Mouse (Mus musculus) MEL (cell line): ENCODE measurements around the gene Srsf10. TPM values are rescaled to one million over a fixed set of nuclear protein-coding genes. Genes with fewer than 3 reads are reported as not detected.

ENCODE experiments used
- DNase-seq: peaks from one replicate; pipeline ENCODE4 v3.0.0; 2011; ENCODE audit warnings: low read depth, low spot score
- H3K27ac ChIP-seq: 2 replicates; pipeline ENCODE4 v1.5.1; 2012; ENCODE audit warnings: low read depth, mild to moderate bottlenecking, control low read depth, low read length, moderate library complexity; ENCODE audit not compliant: control insufficient read depth
- H3K27me3 ChIP-seq, 2 experiments: fragments of 150-350 bp in 1 of 2; sonication (generic) in 1 of 2; 2 replicates each; pipeline ENCODE4 v1.6.1; 2012; ENCODE audit warnings: low read length in 2 of 2, mild to moderate bottlenecking in 2 of 2, improper control_type of control experiment in 1 of 2, moderate library complexity in 1 of 2; ENCODE audit not compliant: insufficient read depth in 2 of 2, control insufficient read depth in 1 of 2
- H3K36me3 ChIP-seq, 2 experiments: 2 replicates each; pipeline ENCODE4 v1.6.1; 2012 to 2014; ENCODE audit warnings: low read length in 2 of 2, improper control_type of control experiment in 1 of 2, inconsistent platforms in 1 of 2, mild to moderate bottlenecking in 1 of 2; ENCODE audit not compliant: insufficient read depth in 2 of 2, control insufficient read depth in 1 of 2
- H3K4me1 ChIP-seq, 2 experiments: fragments of 150-350 bp in 1 of 2; sonication (generic) in 1 of 2; 2 replicates each; pipeline ENCODE4 v1.6.1; 2012; ENCODE audit warnings: low read length in 2 of 2, improper control_type of control experiment in 1 of 2, mild to moderate bottlenecking in 1 of 2; ENCODE audit not compliant: insufficient read depth in 2 of 2, control insufficient read depth in 1 of 2
- H3K4me3 ChIP-seq, 2 experiments: fragments of 150-350 bp in 1 of 2; sonication (generic) in 1 of 2; 2 replicates each; pipeline ENCODE4 v1.5.1; 2012; ENCODE audit warnings: low read depth in 2 of 2, low read length in 2 of 2, mild to moderate bottlenecking in 2 of 2, moderate library complexity in 2 of 2, control low read depth in 1 of 2, improper control_type of control experiment in 1 of 2; ENCODE audit not compliant: control insufficient read depth in 1 of 2, insufficient read depth in 1 of 2
- H3K79me2 ChIP-seq: 2 replicates; pipeline ENCODE4 v1.6.1; 2012; ENCODE audit warnings: mild to moderate bottlenecking, low read length, moderate library complexity; ENCODE audit not compliant: control insufficient read depth, poor library complexity, insufficient read depth
- H3K9ac ChIP-seq: 2 replicates; pipeline ENCODE4 v1.6.1; 2012; ENCODE audit warnings: low read depth, mild to moderate bottlenecking, control low read depth, low read length, moderate library complexity; ENCODE audit not compliant: control insufficient read depth, poor library complexity, severe bottlenecking
- H3K9me3 ChIP-seq: fragments of 150-350 bp; sonication (generic); replicated peaks from 2 replicates; pipeline ENCODE4 v1.6.1; 2012; ENCODE audit warnings: mild to moderate bottlenecking, low read length, improper control_type of control experiment, moderate library complexity; ENCODE audit not compliant: insufficient read depth
- CHD2 ChIP-seq: IDR thresholded peaks from 2 replicates; pipeline ENCODE4 v1.6.1; 2011; ENCODE audit warnings: low read length, improper control_type of control experiment
- CTCF ChIP-seq, 3 experiments: IDR thresholded peaks in 2 of 3; conservative IDR thresholded peaks in 1 of 3; 2 replicates each; pipeline ENCODE4 v1.5.1; 2011 to 2012; ENCODE audit warnings: low read length in 3 of 3, low read depth in 2 of 3, mild to moderate bottlenecking in 2 of 3, improper control_type of control experiment in 1 of 3, inconsistent platforms in 1 of 3, mixed read lengths in 1 of 3, moderate library complexity in 1 of 3; ENCODE audit not compliant: control insufficient read depth in 1 of 3, insufficient read depth in 1 of 3, poor library complexity in 1 of 3, severe bottlenecking in 1 of 3
- E2F4 ChIP-seq: IDR thresholded peaks from 2 replicates; pipeline ENCODE4 v1.6.1; 2011; ENCODE audit warnings: low read depth, low read length, improper control_type of control experiment, borderline replicate concordance
- EP300 ChIP-seq, 2 experiments: IDR thresholded peaks; 2 replicates each; pipeline ENCODE4 v1.6.1; 2011; ENCODE audit warnings: improper control_type of control experiment in 2 of 2, low read length in 2 of 2, low read depth in 1 of 2, mild to moderate bottlenecking in 1 of 2
- GATA1 ChIP-seq: IDR thresholded peaks from 2 replicates; pipeline ENCODE4 v1.6.1; 2011; ENCODE audit warnings: low read depth, low read length, improper control_type of control experiment
- HCFC1 ChIP-seq: IDR thresholded peaks from 2 replicates; pipeline ENCODE4 v1.6.1; 2012; ENCODE audit warnings: low read depth, mild to moderate bottlenecking, inconsistent platforms, low read length, improper control_type of control experiment, moderate library complexity
- MAFK ChIP-seq: IDR thresholded peaks from 2 replicates; pipeline ENCODE4 v1.6.1; 2011; ENCODE audit warnings: low read depth, mild to moderate bottlenecking, low read length, improper control_type of control experiment, borderline replicate concordance
- MAX ChIP-seq: IDR thresholded peaks from 2 replicates; pipeline ENCODE4 v1.6.1; 2011; ENCODE audit warnings: low read length, improper control_type of control experiment
- MAZ ChIP-seq: IDR thresholded peaks from 2 replicates; pipeline ENCODE4 v1.6.1; 2012; ENCODE audit warnings: low read depth, mild to moderate bottlenecking, inconsistent platforms, low read length, improper control_type of control experiment
- MEF2A ChIP-seq: IDR thresholded peaks from 2 replicates; pipeline ENCODE4 v1.6.1; 2014; ENCODE audit warnings: low read depth, mild to moderate bottlenecking, inconsistent platforms, low read length, improper control_type of control experiment; ENCODE audit not compliant: poor library complexity, insufficient replicate concordance, severe bottlenecking; ENCODE audit errors: extremely low read depth
- MXI1 ChIP-seq: IDR thresholded peaks from 2 replicates; pipeline ENCODE4 v1.6.1; 2011; ENCODE audit warnings: mild to moderate bottlenecking, low read depth, low read length, improper control_type of control experiment
- NRF1 ChIP-seq: IDR thresholded peaks from 2 replicates; pipeline ENCODE4 v1.6.1; 2014; ENCODE audit warnings: low read depth, mild to moderate bottlenecking, inconsistent platforms, low read length, improper control_type of control experiment, moderate library complexity; ENCODE audit not compliant: poor library complexity, insufficient read depth, severe bottlenecking
- RAD21 ChIP-seq: IDR thresholded peaks from 2 replicates; pipeline ENCODE4 v1.6.1; 2011; ENCODE audit warnings: mild to moderate bottlenecking, low read depth, low read length, improper control_type of control experiment
- SIN3A ChIP-seq: IDR thresholded peaks from 2 replicates; pipeline ENCODE4 v1.6.1; 2012; ENCODE audit warnings: low read length, improper control_type of control experiment, inconsistent platforms
- TAL1 ChIP-seq: IDR thresholded peaks from 2 replicates; pipeline ENCODE4 v1.6.1; 2012; ENCODE audit warnings: mild to moderate bottlenecking, inconsistent platforms, low read length, moderate library complexity, mixed read lengths
- UBTF ChIP-seq: IDR thresholded peaks from 2 replicates; pipeline ENCODE4 v1.6.1; 2012; ENCODE audit warnings: low read depth, mild to moderate bottlenecking, inconsistent platforms, low read length, improper control_type of control experiment, moderate library complexity, borderline replicate concordance; ENCODE audit not compliant: insufficient read depth
- USF1 ChIP-seq: IDR thresholded peaks from 2 replicates; pipeline ENCODE4 v1.6.1; 2014; ENCODE audit warnings: low read depth, mild to moderate bottlenecking, inconsistent platforms, low read length, improper control_type of control experiment, moderate library complexity
- USF2 ChIP-seq, 2 experiments: IDR thresholded peaks; 2 replicates each; pipeline ENCODE4 v1.6.1; 2011 to 2012; ENCODE audit warnings: improper control_type of control experiment in 2 of 2, low read length in 2 of 2, borderline replicate concordance in 1 of 2, inconsistent platforms in 1 of 2, low read depth in 1 of 2, mild to moderate bottlenecking in 1 of 2; ENCODE audit not compliant: insufficient read depth in 1 of 2
- ZC3H11A ChIP-seq: IDR thresholded peaks from 2 replicates; pipeline ENCODE4 v1.6.1; 2012; ENCODE audit warnings: low read depth, mild to moderate bottlenecking, inconsistent platforms, low read length, improper control_type of control experiment
- polyA plus RNA-seq, 2 experiments: library from polyadenylated mRNA; stranded (reverse) in 1 of 2; unstranded in 1 of 2; fragments of >175 nt in 1 of 2; fragments of >200 nt in 1 of 2; gene quantifications; 2 replicates each; pipeline versions ENCODE4 v1.2.1 to v1.2.4; 2012; ENCODE audit warnings: low replicate concordance in 2 of 2, low read depth in 1 of 2; ENCODE audit not compliant: insufficient read length in 2 of 2, insufficient read depth in 1 of 2, missing spikeins in 1 of 2
- total RNA-seq: library from RNA; depleted of rRNA; stranded (reverse); fragments of 300-350 nt; gene quantifications from 2 replicates; pipeline ENCODE4 v1.2.3, GENCODE M21; 2012

The Srsf10 gene
- total and polyA plus RNA-seq, 3 experiments, result 142 to 361 (median 222) TPM

DNA sequence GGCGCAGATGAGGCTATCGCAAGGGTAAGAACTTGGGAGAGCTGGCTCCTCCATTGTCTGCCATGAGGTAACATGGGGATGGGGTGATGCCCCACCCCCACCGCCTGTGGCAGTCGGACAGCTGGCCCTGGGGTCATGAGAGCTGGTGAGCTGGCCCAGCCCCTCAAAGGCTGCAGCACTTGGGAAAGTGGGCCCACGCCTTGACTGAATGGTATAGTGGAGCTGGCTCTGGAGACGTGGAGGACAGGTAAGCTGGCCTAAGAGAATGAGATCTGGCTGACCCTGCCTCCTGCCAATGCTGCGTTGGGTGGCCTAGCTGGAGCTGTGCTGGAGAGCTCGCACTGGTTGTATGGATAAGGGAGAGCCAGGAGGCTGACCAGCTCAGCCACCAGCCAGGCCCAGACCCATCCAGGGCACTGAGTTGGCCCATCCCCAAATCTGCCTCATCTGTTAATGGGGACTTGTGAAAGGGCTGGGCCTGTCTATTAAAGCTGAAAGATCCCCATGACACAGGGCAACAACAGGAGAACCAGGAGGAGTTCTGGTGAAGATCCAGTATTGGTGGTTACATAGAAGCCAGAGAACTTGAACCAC, 21.3 kb upstream of the Srsf10 start:
- no peak overlapping the region for H3K4me3 ChIP-seq
- no peak overlapping the region for H3K27ac ChIP-seq

DNA sequence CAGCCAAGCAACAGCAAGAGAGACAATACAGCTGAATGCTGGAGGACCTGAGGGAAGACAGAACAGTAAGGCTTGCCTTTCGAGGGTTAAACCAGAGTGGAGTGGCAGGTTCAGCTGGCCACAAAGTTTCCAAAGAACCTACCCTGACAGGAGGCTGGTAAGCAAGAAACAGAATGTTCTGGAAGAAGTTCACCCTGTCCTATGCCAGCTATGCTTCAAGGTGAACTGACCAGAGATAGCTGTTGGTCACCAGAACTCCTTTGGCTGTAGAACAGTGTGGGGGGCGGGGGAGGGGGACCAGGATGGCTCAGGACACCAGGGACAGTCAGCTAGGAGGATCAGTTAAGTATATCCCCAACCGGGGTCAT, 16.6 kb upstream of the Srsf10 start:
- H3K36me3 ChIP-seq, result no peaks in the 10 kb centered on the region
- no peak for TF ChIP-seq NRF1
- no peak for TF ChIP-seq ZC3H11A
- no peak for TF ChIP-seq MXI1
- no peak for TF ChIP-seq TAL1
- TF ChIP-seq USF2 (IDR thresholded peaks at IDR 0.05; ENCODE audit: borderline replicate concordance in 1 of 2, insufficient read depth in 1 of 2, low read depth in 1 of 2, low read length in 2 of 2), result no peak
- TF ChIP-seq MAZ, result no peak
- no peak for TF ChIP-seq UBTF
- TF ChIP-seq MEF2A, result no peak

More for the DNA sequence above, 21.3 kb upstream of the Srsf10 start:
- H3K79me2 ChIP-seq, result no peaks in the 10 kb centered on the region
- H3K9ac ChIP-seq, result no peak overlapping the region
- peaks cover 1 to 2% of the 10 kb centered on the region in 2 experiments; a peak in 1 of 4 replicates for H3K27me3 ChIP-seq
- DNase-seq, result no peak
- TF ChIP-seq MAX, result no peak
- no peak for TF ChIP-seq CHD2
- no peak for TF ChIP-seq USF2 (IDR thresholded peaks at IDR 0.05; ENCODE audit: borderline replicate concordance in 1 of 2, insufficient read depth in 1 of 2, low read depth in 1 of 2, low read length in 2 of 2)
- TF ChIP-seq MAFK, result no peak
- no peak for TF ChIP-seq MAZ
- TF ChIP-seq HCFC1, result no peak
- TF ChIP-seq CTCF (IDR thresholded peaks at IDR 0.05 in 2 of 3, conservative IDR thresholded peaks at IDR 0.05 in 1 of 3; ENCODE audit: control insufficient read depth in 1 of 3, insufficient read depth in 1 of 3, low read depth in 2 of 3, low read length in 3 of 3, poor library complexity in 1 of 3, severe bottlenecking in 1 of 3), result no peak
- no peak for TF ChIP-seq UBTF
- no peak for TF ChIP-seq USF1
- no peak for TF ChIP-seq GATA1
- TF ChIP-seq E2F4, result no peak
- TF ChIP-seq SIN3A, result no peak
- TF ChIP-seq RAD21, result no peak
- TF ChIP-seq EP300 (IDR thresholded peaks at IDR 0.05; ENCODE audit: low read depth in 1 of 2, low read length in 2 of 2), result no peak
- TF ChIP-seq MEF2A, result no peak
- no peak for TF ChIP-seq ZC3H11A
- H3K36me3 ChIP-seq, result no peaks in the 10 kb centered on the region
- no peaks in the 10 kb centered on the region for H3K4me1 ChIP-seq
- no peaks in the 10 kb centered on the region for H3K9me3 ChIP-seq

More for the DNA sequence above, 16.6 kb upstream of the Srsf10 start:
- no peaks in the 10 kb centered on the region for H3K9me3 ChIP-seq
- DNase-seq, result no peak
- H3K9ac ChIP-seq, result no peak overlapping the region
- no peak overlapping the region for H3K27ac ChIP-seq
- no peaks in the 10 kb centered on the region for H3K79me2 ChIP-seq
- no peaks in the 10 kb centered on the region for H3K4me1 ChIP-seq
- H3K4me3 ChIP-seq, result no peak overlapping the region
- peaks cover 0 to 1% of the 10 kb centered on the region in 2 experiments; a peak in 1 of 4 replicates for H3K27me3 ChIP-seq
